Mouse (Mus musculus): Measurements from ENCODE around the gene Ly6g6c.

GRCm38 (mm10) chr17:35077285-35077684 is 12.1 kb downstream of the Ly6g6c start:
- no peak for TF ChIP-seq POLR2A (IDR thresholded peaks at IDR 0.05; ENCODE audit: borderline replicate concordance, low read depth, low read length)
- no peak for TF ChIP-seq CTCF (IDR thresholded peaks at IDR 0.05; ENCODE audit: low read depth, low read length)
